Mouse (Mus musculus) cerebellum, adult 9-10 months (tissue): ENCODE results near the gene Gpr37l1.

Experiments used
- DNase-seq: peaks from one replicate; pipeline ENCODE4 v3.0.0; 2022

The Gpr37l1 gene

DNA sequence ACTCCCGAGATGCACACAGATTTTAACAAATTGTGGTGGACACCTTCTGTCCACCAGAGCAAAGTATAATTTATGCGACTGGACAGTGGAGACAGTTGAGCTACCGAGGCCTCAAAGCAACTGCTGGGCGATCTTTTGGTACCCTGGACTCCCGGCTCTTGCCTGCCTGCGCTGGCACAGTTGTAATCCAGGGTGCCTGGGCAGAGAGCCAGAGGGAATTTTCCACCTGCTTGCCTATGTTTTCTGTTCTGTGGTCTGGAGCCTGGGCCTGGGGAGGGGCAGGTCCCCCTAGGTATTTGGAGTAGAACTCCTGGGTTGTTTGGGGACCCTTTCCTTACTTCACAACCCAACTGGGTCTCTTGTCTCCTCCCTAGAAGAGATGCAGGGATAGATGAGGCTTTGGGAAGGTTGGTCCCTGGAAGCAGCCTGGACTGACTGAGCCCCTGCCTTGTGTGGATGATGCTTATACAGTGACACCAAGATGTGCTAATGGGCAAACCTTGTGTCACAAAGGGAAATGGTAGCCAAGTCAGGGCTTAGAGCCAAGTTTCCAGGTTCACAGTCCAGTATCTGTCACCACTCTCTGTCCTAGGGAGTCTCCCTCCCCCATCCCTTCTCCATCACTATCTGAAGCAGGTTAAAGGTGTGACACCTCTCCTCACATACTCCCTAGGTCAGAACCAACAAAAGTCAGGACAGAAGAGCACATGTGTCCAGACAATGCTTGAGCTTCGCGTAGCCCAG is 14.6 kb upstream of the Gpr37l1 start:
- DNase-seq: no peak

DNA sequence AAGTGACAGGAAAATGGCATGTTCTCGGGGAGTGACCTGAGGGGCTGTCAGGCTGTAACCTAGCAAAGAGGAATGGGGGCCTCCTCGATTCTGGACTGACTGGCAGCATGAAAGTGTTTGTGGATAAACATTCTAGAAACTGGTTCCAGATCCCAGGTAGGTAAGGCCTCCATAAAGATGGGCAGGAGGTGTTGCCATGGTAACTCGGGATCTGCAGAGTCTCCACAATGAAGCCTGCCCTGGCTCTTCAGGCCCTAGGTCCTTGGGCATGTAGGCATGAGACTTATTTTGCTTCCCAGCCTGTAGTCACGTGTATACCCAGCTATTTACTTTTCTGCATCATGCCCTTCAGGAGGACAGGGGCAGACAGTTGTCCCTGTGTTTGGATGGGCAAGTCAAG is 13.8 kb upstream of the Gpr37l1 start:
- DNase-seq: no peak

DNA sequence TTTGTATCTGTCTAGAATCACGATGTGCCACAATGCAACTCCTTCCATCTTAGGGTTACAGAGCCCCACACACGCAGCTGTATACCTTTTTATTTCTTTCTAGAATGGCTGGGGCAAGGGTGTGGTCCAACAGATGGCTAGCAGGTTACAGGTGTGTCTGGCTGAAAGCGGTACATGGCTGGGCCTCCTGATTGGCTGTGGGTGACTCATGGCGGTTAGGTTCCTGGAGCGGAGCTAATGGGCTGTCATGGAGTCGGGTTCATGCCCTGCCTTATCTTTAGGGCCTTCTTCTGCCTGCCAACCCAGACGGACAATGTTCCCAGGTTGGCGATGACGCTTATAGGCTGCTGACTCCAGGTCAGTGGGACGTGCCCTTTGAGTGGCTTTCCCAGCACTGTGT is 13.3 kb upstream of the Gpr37l1 start:
- no peak for DNase-seq

DNA sequence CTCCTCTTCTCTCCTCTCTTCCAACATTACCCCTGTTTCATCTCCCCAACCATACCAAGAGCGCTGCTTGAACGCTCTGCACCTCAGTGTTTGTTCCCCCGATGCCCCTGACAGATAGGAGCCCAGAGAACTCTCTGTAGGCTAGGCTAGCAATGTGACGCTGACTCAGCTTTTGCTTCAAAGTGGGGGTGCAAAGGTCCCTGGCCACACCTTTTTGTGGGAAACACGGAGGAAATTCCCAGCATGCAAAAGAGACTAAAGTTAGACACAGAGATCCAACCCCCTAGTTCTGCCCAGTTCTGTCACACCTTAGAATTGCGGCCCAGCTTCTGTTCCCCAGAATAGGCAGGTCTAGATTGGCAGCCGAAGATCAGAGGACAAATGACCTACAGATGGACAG is 11.4 kb upstream of the Gpr37l1 start:
- DNase-seq: no peak

DNA sequence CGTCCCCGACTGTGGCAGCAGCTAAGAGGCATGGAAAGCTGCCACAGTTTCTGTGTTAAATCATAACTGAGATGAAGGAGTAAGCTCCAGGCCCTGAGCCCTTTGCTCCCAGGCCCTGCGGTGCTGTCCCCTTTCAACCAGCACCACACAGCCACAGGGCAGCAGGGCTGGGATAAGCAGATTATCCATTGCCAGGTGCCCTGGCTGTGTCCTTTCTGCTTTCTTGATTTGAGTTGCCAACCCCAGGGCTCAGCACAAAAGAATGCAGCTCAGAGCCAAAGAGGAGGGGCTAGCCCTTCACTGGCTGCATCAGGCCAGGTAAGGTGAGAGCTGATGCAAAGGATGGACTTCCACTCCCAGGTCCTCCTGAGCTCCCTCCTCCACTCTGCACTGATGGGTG is 10.2 kb upstream of the Gpr37l1 start:
- DNase-seq: no peak

DNA sequence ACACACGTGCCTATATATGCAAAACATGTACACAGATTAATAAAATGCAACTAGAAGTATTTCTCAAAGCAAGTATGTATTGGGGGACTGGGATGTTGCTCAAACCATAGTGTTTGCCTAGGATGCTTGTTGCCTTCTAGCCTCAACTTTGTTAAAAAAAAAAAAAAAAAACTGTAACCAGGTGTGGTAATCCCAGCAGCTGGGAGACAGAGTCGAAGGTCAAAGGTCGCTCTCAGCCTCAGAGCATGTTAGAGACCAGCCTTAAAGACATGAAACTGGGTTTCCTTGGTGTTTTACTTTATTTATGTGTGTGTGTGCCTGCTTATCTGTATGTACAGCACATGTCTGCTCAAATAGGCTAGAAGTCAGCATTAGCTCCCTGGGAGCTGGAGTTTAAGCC is 7.7 kb upstream of the Gpr37l1 start:
- no peak for DNase-seq

DNA sequence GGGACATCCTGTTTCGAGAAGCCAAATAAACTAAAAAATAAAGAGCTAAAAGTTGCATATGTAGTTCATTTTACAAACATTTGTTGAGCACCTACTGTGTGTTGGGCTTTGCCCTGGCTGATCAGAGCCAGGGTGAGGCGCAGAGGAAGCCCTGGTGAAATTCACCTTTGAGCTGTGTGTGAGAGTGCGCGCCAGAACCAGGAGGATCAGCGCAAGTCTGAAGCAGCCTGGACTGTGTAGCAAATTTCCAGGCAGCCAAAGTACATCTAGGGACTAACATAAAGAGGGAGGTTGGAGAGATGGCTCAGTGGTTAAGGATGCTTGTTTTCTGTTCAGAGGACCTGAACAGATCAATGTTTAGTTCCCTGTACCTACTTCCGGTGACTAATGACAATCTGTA is 5.8 kb upstream of the Gpr37l1 start:
- no peak for DNase-seq

DNA sequence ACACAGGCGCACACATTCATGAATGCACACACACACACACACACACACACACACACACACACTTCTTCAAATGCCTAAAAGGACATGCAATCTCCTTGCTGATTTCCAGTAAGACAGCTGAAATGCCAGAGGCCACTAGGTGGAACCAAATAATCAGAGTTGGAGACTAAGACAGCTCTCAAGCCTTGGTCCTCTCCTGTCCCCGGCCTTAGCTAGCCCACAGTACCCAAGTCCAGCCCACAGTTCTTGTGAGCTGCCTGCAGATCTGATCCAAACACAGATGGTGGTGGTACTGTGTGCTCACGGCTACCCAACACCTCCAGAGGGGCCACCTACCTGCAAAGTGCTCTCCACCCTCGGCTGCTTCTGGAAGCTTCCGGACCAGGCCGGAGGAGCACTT is 4.5 kb upstream of the Gpr37l1 start:
- peak; percentile 72 for DNase-seq

DNA sequence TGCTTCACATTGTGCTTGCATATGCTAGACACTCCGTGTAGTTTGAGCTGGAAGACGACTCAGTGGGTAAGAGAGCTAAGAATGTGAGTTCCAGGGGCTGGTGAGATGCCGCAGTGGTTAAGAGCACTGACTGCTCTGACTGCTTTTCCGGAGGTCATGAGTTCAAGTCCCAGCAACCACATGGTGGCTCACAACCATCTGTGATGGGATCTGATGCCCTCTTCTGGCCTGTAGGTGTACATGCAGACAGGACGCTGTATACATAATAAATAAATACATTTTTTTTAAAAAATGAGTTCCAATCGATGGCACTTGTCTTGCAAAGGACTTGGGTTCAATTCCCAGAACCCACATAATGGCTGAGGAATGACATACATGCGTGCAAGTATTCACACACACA is 3.7 kb upstream of the Gpr37l1 start:
- no peak for DNase-seq

DNA sequence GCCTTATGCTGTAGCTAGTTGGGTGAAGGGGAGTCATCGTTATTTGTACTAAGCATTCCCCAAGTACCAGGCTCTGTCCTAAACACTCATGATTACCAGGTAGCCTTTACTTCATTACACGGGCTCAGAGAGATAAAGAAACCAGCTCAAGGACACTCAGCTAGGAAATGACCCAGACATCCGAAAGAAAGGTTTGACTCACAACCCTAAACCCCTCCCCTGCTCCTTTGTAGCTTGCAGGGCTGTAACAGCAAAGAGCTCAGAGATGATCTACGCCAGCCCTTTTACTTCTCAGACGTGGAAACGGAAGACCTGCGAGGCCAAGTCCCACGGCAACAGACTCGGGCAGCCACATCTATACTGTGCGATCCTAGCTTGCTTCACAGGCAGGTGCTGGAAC is 2.8 kb upstream of the Gpr37l1 start:
- no peak for DNase-seq

DNA sequence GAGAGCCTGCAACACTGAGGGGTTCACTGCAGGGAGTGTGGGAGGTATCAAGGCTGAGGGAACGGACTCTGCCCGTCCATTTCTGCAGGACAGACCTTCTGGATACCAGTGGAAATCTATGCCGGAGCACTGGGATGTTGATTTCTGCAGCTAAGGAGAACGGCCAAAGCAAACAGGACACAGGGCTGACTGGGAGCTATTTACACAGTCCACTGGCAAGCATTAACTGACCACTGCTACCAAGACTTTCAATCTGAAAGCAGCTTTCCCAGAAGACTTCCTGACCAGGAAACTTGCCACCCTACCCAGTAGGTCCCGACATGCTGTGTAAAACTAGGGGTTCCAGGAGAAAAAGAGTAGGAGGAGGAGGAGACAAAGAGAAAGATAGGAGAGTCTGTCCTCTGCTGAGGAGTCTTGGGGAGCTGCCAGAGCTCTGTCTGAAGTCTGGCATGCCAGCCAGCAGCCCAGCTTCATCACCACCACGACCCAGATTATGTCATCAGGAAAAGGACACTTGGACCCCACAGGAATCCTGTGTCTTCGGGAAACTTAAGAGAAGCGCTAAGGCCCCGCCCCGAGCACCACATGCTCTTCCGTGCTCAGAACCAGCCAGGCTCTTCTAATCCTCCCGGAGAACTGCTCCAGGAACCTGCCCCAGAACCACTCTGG is 2.2 kb upstream of the Gpr37l1 start:
- no peak for DNase-seq

DNA sequence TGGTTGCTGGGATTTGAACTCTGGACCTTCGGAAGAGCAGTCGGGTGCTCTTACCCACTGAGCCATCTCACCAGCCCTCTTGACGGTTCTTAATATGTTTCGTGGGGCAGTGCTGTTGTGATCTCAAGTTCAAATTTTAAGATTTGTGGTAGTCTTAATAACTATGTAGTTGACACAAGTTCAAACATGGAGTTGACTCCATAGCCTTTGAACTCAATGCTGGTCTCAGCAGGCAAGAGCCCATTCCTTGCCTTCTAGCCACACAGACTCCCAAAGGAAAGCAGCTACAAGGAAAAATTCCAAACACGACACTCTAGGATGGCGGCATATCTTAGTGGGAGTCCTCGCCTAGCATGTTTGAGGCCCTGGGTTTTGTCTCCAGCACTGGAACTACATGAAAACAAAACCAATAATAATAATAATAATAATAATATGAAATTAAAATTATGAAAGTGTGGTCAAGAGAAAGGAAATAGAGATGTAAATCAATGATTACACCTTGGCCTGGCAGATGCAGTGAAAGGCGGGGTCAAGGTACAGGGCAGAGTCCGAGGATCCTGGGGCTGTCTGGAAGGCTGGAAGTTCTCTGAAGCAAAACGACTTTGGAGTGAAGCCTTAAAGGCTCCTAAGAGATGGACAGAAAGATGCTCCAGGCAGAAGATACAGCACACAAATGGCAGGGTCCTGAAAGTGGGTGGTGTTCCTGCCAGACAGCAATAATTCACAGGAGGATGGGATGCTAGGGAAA is 1.1 kb upstream of the Gpr37l1 start:
- DNase-seq: no peak

DNA sequence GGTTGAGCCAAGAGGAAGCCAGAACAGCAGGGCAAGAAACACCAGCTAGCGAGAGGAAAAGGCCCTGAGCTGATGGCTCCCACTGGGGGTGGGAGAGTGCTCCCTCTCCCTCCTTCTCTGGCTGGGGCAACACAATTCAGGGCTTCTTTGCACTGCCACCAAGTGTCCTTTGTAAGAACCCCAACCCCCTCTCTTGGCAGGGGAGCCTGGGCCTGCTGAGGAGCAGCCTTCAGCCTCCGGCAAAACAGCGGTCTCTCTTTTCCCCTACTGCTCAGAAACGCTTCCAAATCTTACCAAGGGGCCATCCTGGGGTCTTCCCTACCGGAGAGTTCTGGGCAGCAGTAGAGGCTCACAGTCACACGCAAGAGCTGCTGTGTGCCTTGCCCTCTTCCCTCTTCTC is 4.8 kb downstream of the Gpr37l1 start:
- no peak for DNase-seq

DNA sequence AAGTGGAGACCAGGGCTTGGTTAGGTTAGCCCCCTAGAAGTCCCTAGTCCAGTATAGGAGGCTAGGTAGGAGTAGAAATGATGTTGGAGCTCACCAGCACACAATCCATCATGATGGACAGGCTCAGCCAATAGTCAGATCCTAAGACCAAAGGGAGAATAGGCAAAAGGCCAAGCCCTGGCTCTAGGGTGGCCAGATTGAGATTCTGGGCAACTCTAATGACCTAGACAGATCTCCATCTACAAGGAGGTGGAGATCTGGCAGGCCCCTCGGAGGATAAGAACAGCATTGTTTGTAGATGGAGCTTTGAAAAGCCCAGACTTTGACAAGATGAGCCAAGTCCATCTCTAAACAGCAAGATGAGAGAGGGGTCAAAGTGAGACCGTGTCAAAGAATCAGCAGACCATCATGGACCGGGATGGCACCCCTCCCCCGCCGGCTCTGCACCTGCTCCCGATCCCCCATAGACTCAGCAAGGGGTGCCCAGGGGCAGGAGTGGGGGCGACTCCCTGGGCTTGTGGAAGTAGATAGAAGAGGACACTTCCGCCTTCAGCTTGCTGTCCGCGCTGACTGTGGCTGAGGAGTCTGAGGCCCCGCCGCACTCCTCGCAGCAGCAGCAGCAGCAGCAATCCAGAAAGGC is 7.0 kb downstream of the Gpr37l1 start:
- no peak for DNase-seq

DNA sequence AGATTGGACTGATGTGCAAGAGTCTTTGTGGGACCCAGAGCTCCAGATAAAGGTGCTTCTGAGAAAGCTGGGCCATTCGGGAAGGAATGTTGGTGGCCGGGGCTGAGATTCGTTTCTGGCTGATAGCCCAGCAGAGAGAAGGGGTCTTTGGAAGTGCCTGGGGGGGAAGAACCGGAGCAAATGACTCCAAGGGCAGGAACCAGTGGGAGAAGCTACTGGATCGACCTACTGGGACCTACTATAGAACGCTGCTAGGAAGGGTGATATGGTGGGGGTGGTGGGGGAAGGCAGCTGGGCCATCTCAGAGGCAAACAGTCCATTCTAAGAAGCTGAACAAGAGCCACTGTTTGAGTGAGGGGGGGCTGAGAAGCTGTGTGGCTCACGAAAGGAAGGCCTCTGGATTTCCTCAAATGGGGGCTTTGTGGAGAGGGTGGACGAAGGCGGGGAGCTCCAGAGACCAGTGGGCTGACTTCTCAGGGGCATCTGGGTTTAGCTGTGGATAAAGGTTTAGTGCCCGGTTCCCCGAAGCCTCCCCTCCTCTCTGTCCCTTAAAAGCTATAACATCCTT is 7.8 kb downstream of the Gpr37l1 start:
- no peak for DNase-seq

DNA sequence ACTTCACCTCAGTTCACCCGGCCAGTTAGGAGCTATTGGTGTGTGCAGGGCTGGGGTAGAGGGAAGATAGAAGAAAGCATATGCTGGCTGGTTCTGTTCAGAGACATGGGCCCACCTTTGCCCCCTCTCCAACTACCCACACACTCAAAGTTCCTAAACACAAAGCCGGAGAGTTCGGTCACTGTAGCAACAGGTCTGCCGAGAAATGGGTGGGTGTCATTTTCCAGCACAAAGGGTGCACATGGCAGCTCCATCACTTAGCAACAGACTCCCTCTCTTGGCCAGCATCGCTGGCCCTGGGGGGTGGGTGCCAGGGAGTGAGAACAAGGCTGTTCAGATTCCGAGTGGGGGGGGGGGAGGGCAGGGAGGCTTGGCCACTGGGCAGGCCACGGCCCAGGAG is 8.4 kb downstream of the Gpr37l1 start:
- no peak for DNase-seq

DNA sequence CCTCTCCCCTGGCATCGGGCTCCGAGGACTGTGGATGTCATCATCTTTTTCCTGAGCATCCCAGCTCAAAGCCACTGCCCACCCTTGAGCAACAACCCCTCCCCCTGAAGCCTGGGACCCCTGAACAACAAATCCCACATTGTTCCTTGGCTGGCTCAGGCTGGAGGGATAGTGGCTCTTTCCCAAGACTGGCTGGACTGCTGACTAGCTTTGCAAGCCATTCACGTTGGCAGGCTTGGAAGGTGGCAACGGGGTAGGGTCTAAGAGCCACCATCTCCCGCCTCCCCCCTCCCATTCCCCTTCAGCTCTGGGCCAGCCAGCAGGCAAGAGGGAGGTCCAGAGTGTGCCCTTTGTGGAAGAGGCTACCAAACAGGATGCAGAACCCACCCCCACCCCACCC is 8.8 kb downstream of the Gpr37l1 start:
- DNase-seq: peak; percentile 61

DNA sequence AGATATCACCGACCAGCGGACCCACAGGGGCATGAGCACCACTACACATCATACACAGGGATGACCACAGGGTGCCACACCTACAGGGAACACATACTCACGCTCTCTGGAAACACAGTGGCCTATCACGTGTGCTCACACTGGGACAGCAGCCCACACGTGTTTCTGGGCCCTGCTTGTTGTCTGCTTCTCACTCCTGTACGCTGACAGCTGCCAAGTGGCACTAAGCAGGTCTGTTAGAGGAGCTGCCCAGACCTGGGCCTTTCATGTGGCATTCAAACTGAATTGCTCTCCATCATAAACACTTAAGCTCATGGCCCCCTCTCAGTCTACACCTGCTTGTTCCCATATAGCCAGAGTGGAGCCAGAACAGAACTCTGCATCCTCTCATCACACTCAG is 11.2 kb downstream of the Gpr37l1 start:
- DNase-seq: no peak

DNA sequence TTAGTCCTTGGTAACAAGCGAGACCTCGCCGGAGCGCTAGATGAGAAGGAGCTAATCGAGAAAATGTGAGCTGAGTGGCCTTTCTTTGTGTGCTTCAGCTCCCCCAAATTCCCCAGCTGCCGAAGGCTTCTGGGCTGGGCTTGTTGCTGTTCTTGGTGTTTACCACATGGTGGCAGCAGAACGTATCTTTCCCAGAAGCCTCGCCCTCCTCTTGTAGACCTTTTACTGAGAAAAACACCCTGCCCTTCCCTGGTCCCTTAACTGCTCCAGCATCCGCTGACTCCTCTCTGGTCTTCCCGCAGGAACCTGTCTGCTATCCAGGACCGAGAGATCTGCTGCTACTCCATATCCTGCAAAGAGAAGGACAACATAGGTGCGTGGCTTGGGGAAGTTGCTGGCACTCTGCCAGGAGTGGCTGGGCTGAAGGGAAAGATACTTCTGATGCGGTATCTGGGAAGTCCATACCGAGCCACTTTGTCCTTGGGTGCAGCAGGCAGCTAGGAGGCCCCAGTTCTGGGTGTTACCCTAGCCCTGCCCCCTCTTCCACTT is 13.0 kb downstream of the Gpr37l1 start:
- DNase-seq: peak; percentile 90

DNA sequence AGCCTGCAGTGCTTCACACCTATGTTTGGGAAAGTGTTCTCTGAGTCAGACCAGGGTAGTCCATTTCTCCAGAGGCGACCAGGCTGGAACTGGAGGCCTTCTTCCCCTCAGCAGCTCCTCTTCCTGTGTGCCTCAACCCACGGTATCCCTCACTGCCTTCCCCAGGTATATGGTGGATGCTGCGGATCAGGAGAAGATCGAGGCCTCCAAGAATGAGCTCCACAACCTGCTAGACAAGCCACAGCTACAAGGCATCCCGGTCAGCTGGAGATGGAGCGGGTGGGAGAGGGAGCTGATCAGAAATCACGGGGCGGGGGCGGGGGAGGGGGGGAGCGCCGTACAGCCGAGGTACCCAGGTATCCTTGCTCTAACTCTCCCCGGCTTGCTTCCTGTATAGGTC is 13.5 kb downstream of the Gpr37l1 start:
- DNase-seq: no peak

DNA sequence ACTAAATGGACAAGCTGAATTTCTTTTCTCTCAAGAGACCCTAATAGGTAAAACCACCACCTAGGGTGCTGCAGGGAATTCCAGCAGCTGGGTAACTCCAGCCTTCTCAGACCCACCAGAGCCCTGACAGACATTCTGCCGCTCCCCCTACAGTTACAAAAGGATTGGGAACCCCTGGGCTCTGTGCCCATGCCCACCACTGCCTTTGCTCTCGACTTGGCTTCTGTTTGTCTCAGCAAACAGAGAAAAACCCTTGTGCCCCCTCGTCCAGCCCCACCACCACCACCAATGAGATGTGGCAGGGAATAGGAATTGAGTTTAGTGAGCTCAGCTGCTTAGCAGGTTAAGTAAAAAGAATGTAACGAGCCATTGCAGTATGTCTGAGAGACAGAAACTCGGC is 18.5 kb downstream of the Gpr37l1 start:
- no peak for DNase-seq

DNA sequence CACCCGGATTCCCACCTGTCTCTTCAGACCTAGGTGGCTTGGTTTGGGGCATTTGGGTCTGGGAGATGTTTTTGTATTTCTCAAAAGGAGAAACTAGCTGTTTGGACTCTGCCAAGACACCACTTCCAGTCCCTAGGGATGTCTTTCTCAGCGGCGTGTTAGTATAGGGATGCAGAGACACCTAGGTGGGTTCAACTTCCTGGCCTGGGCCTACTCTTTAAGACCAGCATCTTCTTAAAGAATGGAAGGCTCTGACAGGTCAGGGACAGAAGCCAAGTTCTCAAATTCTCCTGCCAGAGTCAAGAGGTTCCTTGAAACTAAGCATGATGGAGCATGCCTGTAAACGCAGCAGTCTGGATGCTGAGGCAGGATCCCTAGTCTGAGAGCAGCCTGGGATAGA is 19.0 kb downstream of the Gpr37l1 start:
- DNase-seq: no peak

DNA sequence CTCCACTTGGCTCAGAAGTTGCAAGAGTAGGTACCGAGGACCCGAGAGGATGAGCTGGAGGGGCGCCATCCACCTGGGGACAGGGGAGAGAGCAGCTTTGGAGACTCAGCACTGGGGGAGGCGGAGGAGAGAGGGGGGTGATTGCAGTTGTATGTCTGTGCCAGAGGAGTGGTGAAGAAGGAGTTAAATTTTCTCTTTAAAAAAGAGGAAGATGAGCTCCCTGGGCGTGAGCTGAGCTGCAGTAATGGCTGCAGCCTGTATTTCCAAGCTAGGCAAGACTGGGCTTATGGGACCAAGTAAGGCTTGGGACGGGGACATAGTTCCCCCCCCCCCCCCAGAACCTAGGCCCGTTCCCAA is 19.8 kb downstream of the Gpr37l1 start:
- DNase-seq: no peak
